Mouse (Mus musculus) liver, embryonic 14.5 days (tissue): ENCODE measurements around the gene Mcf2l. TPM values are rescaled to one million over a fixed set of nuclear protein-coding genes. Genes with fewer than 3 reads are reported as not detected.

Experiments used
- ATAC-seq: fragments of 200-750 bp; cut with Nextera tagmentation; 2 replicates; pipeline ENCODE4 v1.8.0; 2017; ENCODE audit warnings: moderate number of reproducible peaks, mild to moderate bottlenecking, moderate library complexity; ENCODE audit not compliant: insufficient read depth
- DNase-seq, 3 experiments: peaks; one replicate each; pipeline ENCODE4 v3.0.0-alpha.2; 2012 to 2013; ENCODE audit warnings: low read depth in 3 of 3, low spot score in 3 of 3
- H3K27ac ChIP-seq: fragments of 300-500 bp; sonication (generic); 2 replicates; pipeline ENCODE4 v1.5.1; 2014; ENCODE audit warnings: moderate library complexity, mild to moderate bottlenecking, control low read depth, inconsistent platforms
- H3K27me3 ChIP-seq: fragments of 300-500 bp; sonication (generic); 2 replicates; pipeline ENCODE4 v1.6.1; 2014; ENCODE audit warnings: mild to moderate bottlenecking, low read length, moderate library complexity; ENCODE audit not compliant: control insufficient read depth, insufficient read depth
- H3K36me3 ChIP-seq: fragments of 300-500 bp; sonication (generic); replicated peaks from 2 replicates; pipeline ENCODE4 v1.6.1; 2014; ENCODE audit warnings: low read depth; ENCODE audit not compliant: control insufficient read depth, insufficient read depth
- H3K4me1 ChIP-seq, 2 experiments: fragments of 200-500 bp in 1 of 2; fragments of 300-500 bp in 1 of 2; sonication (generic) in 1 of 2; replicated peaks; 2 replicates each; pipeline ENCODE4 v1.6.1; 2012 to 2014; ENCODE audit warnings: antibody characterized with exemption in 1 of 2, inconsistent platforms in 1 of 2, low read length in 1 of 2; ENCODE audit not compliant: control insufficient read depth in 2 of 2, insufficient read depth in 2 of 2
- H3K4me2 ChIP-seq: fragments of 300-500 bp; sonication (generic); 2 replicates; pipeline ENCODE4 v1.6.1; 2014; ENCODE audit warnings: low read depth, mild to moderate bottlenecking, control low read depth, moderate library complexity
- H3K4me3 ChIP-seq, 2 experiments: fragments of 200-500 bp in 1 of 2; fragments of 300-500 bp in 1 of 2; sonication (generic) in 1 of 2; 2 replicates each; pipeline ENCODE4 v1.5.1; 2012 to 2014; ENCODE audit warnings: low read depth in 2 of 2, low read length in 2 of 2, mild to moderate bottlenecking in 2 of 2, control low read depth in 1 of 2, inconsistent platforms in 1 of 2, moderate library complexity in 1 of 2; ENCODE audit not compliant: insufficient read depth in 1 of 2
- H3K9ac ChIP-seq: fragments of 300-500 bp; sonication (generic); replicated peaks from 2 replicates; pipeline ENCODE4 v1.6.1; 2014; ENCODE audit warnings: mild to moderate bottlenecking, control low read depth, moderate library complexity
- H3K9me3 ChIP-seq: fragments of 300-500 bp; sonication (generic); 2 replicates; pipeline ENCODE4 v1.6.1; 2016; ENCODE audit warnings: low read length, mixed read lengths; ENCODE audit not compliant: control insufficient read depth
- CTCF ChIP-seq: IDR thresholded peaks from 2 replicates; pipeline ENCODE4 v1.5.1; 2016; ENCODE audit warnings: antibody characterized with exemption, low read depth, control low read depth
- EP300 ChIP-seq: IDR thresholded peaks from 2 replicates; pipeline ENCODE4 v1.6.1; 2016; ENCODE audit warnings: antibody characterized with exemption, low read depth
- WGBS: fragments of 180-500 bp; shearing (Covaris S2); extraction: QIAGEN DNeasy Blood & Tissue Kit; methylation state at CpG from one replicate; pipeline ENCODE4 v1.1.7; 2014; ENCODE audit not compliant: insufficient replicate concordance; 5-methylcytosine and 5-hydroxymethylcytosine counted together
- polyA plus RNA-seq, 2 experiments: library from polyadenylated mRNA; depleted of rRNA in 1 of 2; stranded (reverse) in 1 of 2; unstranded in 1 of 2; fragments of >200 nt; fragmentation: Nextera tagmentation in 1 of 2; extraction: Ambion mirVana in 1 of 2; gene quantifications; 2 replicates each; pipeline versions ENCODE4 v1.2.1 to v1.2.3; 2012 to 2014

Gene Mcf2l
- polyA plus RNA-seq, 2 experiments, result 0.44 to 0.72 TPM

- Histone ChIP-seq H3K4me3 (no peak overlapping the region), H3K27me3 (peaks cover 3% of the 10 kb centered on the region; the same call in 1 of the 2 replicates), H3K36me3 (no peaks in the 10 kb centered on the region), H3K27ac (no peak overlapping the region), H3K9ac (no peak overlapping the region), H3K4me2 (no peak overlapping the region), H3K4me1 (no peaks in the 10 kb centered on the region), H3K9me3 (no peaks in the 10 kb centered on the region)
- no peak for TF ChIP-seq EP300
- no peak for TF ChIP-seq CTCF
- WGBS, result 52% methylated on average over 6 of the region's 6 CpGs
- DNase-seq (no peak), ATAC-seq (no peak)
Measured at GRCm38 (mm10) chr8:12880163-12880562, 6.6 kb downstream of the Mcf2l start.

GRCm38 (mm10) chr8:12883051-12884004 is 9.7 kb downstream of the Mcf2l start:
- no peak for DNase-seq
- no peak for ATAC-seq

GRCm38 (mm10) chr8:12887772-12888435 is 14.3 kb downstream of the Mcf2l start:
- no peaks in the 10 kb centered on the region for H3K27me3 ChIP-seq
- DNase-seq, result no peak
- WGBS, result 69% methylated on average over 16 of the region's 16 CpGs

More at GRCm38 (mm10) chr8:12883051-12884004, 9.7 kb downstream of the Mcf2l start:
- H3K4me1 ChIP-seq, result no peaks in the 10 kb centered on the region
- no peak overlapping the region for H3K4me2 ChIP-seq
- H3K27me3 ChIP-seq, result no peaks in the 10 kb centered on the region
- WGBS, result 55% methylated on average over 21 of the region's 21 CpGs
- H3K9ac ChIP-seq, result no peak overlapping the region
- no peak overlapping the region for H3K4me3 ChIP-seq
- no peak overlapping the region for H3K27ac ChIP-seq
- no peaks in the 10 kb centered on the region for H3K36me3 ChIP-seq
- H3K9me3 ChIP-seq, result no peaks in the 10 kb centered on the region
- TF ChIP-seq EP300 (no peak), CTCF (no peak)

GRCm38 (mm10) chr8:12889046-12889598 is 15.5 kb downstream of the Mcf2l start:
- 68% methylated on average over 11 of the region's 11 CpGs for WGBS
- H3K9me3 ChIP-seq, result no peaks in the 10 kb centered on the region
- H3K4me3 ChIP-seq, result no peak overlapping the region
- TF ChIP-seq CTCF (no peak), EP300 (no peak)
- no peaks in the 10 kb centered on the region for H3K36me3 ChIP-seq
- H3K4me1 ChIP-seq, result no peaks in the 10 kb centered on the region
- ATAC-seq, result no peak
- no peak for DNase-seq
- H3K27me3 ChIP-seq, result no peaks in the 10 kb centered on the region
- no peak overlapping the region for H3K9ac ChIP-seq
- H3K27ac ChIP-seq, result no peak overlapping the region
- no peak overlapping the region for H3K4me2 ChIP-seq

More at GRCm38 (mm10) chr8:12887772-12888435, 14.3 kb downstream of the Mcf2l start:
- H3K9me3 ChIP-seq, result no peaks in the 10 kb centered on the region
- no peak for TF ChIP-seq EP300
- TF ChIP-seq CTCF, result no peak
- H3K4me1 ChIP-seq, result no peaks in the 10 kb centered on the region
- no peak overlapping the region for H3K4me3 ChIP-seq
- no peak for ATAC-seq
- no peak overlapping the region for H3K4me2 ChIP-seq
- H3K27ac ChIP-seq, result no peak overlapping the region
- no peak overlapping the region for H3K9ac ChIP-seq
- no peaks in the 10 kb centered on the region for H3K36me3 ChIP-seq

GRCm38 (mm10) chr8:12892882-12893446 is 19.4 kb downstream of the Mcf2l start:
- Histone ChIP-seq H3K4me3 (no peak overlapping the region), H3K36me3 (no peaks in the 10 kb centered on the region), H3K27me3 (no peaks in the 10 kb centered on the region), H3K9me3 (no peaks in the 10 kb centered on the region), H3K4me2 (no peak overlapping the region), H3K27ac (no peak overlapping the region), H3K9ac (no peak overlapping the region), H3K4me1 (no peaks in the 10 kb centered on the region)
- no peak for DNase-seq
- TF ChIP-seq CTCF (no peak), EP300 (no peak)
- no peak for ATAC-seq
- WGBS, result 34% methylated on average over 5 of the region's 5 CpGs
